Mouse (Mus musculus): ENCODE results near the gene Fam98b.

Fam98b gene

GRCm38 (mm10) chr2:117249255-117250000 is at the start of gene Fam98b:
TSS of gene Fam98b (plus strand) at chr2:117249739.
- DNase-seq (ENCODE audit: low spot score in 2 of 2), result peak; percentile 81 to 91

DNA sequence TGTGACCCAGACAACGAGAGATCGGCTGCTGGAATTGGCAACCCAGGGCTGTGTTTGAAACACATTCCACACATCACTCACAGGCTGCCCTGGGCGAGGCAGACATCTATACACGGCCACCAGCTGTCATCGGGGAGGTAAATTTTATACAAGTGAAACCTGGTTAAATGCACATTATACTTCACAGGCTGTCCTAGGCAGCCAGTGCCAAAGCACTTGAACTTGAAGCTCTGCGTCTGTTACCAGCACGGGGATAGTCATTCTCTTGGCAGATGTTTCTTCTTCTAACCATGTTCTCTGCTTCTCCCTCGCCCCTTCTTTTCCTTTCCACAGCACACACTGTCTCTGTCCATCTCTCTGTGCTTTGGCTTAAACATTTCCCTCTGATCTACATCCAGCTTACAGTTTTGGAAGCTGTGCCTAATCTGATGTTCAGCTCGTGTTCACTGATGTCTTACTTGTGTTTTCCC is 48.6 kb upstream of the Fam98b start:
- DNase-seq (ENCODE audit: low spot score in 2 of 2), result no peak

DNA sequence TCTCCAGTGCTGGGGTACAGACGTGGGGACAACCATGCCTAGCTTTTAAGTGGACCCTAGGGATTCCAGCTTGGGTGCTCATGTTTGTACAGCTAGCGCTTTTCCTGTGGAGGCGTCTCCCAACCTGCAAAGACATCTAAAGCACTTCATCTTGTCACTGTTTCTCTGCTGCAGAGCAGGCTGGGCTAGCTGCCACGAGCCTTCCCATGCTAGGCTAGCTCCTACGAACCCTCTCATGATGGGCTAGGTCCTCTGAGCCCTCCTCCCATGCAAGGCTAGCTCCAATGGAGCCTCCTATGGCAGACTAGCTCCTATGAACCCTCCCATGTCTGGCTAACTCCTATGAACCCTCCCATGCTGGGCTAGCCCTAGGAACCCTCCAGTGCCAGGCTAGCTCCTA is 46.2 kb upstream of the Fam98b start:
- no peak for DNase-seq (ENCODE audit: low spot score in 2 of 2)

DNA sequence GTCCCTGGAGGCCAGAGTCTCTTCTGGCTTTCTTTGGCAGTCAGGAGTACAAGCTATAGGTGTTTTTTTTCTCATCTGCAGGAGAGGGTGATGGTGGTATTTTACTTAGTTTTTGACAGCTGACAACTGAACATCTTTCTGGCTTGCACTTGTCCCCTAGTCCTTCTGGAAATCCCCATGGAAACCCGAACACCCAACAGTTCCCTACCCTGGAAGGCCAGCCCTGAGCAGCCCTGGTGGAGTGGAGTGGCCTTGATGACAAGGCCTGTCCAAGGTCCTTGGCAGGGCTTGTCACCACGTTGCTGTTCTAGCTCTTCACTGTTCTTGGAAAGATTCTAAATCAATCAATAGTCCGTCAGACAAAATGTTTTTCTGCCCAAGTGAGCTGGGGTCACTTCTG is 45.0 kb upstream of the Fam98b start:
- DNase-seq (ENCODE audit: low spot score in 2 of 2), result no peak

DNA sequence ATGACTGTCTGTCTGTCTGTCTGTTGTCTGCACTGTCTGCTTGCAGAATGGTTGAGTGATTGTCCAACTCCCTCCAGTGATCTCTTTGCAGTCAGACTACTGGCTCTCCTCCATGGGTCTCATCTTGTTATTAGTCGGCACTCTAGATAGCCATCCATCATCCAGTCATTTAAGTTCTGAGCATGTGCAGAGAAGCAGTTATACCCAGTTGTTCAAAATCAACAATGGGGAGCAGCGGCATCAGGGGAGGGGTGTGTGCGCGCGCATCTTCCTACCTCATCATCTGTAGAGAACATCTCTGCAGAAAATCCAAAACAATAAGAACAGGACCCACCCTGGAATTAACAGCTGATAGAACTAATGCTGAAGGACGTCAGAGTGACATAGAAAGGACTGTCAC is 44.5 kb upstream of the Fam98b start:
- no peak for DNase-seq (ENCODE audit: low spot score in 2 of 2)

DNA sequence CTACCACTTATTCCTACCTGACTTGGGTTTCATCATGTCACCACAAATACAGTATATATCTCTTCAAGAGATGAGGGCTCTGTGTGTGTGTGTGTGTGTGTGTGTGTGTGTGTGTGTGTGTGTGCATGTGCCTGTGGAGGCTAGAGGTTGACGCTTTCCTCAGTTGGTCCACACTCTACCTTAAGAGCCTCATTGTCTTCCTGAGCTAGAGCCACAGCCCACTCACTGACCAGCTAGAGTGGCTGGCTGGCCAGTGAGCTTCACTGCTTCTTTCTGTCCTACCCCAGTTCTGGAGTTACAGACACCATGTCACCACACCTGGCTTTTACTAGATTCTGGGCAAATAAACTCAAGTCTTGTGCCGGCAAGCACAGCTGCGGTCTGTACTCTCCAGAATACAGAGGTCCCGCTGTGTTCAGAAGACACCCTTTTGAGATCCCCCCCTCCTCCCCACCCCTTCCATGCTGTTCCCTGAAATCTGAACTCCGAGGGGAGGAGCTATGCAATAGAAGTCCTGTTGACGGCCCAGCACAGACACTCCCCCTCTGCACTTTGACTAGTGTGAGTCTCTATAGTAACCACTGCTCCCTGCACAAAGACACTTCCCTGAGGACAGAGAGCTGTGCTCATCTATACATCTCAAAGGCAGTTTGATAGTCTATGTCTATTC is 39.0 kb upstream of the Fam98b start:
- no peak for DNase-seq (ENCODE audit: low spot score in 2 of 2)

DNA sequence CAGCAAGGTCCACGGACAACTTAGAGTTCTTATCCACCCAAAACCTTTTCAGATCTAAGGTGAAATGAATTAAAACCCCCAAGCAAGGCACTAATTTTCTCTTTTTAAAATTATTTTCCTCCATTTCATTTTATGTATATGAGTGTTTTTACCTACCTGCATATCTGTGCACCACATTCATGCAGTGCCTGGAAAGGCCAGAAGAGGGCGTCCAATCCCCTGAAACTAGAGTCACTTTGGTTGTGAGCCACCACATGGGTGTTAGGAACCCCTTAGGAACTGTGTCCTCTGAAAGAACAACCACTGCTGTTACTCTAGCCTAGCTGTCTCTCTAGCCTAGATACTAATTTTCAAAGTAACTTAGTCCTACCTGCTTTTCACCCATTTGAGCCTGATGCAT is 33.4 kb upstream of the Fam98b start:
- DNase-seq (ENCODE audit: low spot score in 2 of 2), result no peak

DNA sequence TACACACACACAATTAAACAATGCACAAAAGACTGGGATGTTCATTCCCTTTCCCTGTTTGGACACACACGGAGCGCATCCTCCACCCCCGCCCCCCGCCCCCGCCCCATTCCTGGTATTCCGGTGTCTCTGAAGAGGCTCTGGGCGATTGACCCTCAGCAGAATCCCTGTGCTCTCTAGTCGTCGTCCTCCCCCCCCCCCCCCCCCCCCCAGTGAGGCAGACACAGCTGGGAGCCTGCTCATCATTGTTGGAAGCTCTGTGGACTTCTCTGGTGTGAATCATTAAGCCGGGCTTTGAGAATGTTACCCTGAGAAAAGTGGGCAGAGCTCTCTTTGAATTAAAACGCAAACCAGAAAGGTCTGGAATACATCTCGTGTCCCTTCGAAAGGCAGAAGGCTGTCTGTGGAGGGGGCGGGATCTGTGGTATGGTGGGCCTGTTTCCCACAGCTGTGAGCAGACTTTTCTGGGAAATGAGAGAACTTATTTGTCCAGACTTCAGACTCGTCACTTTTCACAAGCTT is 31.8 kb upstream of the Fam98b start:
- no peak for DNase-seq (ENCODE audit: low spot score in 2 of 2)

- no peak for DNase-seq (ENCODE audit: low spot score in 2 of 2)
These were observed 30.0 kb upstream of the Fam98b start for GRCm38 (mm10) chr2:117219536-117219935.

GRCm38 (mm10) chr2:117222651-117223050 is 26.9 kb upstream of the Fam98b start:
- no peak for DNase-seq (ENCODE audit: low spot score in 2 of 2)

- no peak for DNase-seq (ENCODE audit: low spot score in 2 of 2)
These were observed 20.9 kb upstream of the Fam98b start for GRCm38 (mm10) chr2:117228601-117229125.

DNA sequence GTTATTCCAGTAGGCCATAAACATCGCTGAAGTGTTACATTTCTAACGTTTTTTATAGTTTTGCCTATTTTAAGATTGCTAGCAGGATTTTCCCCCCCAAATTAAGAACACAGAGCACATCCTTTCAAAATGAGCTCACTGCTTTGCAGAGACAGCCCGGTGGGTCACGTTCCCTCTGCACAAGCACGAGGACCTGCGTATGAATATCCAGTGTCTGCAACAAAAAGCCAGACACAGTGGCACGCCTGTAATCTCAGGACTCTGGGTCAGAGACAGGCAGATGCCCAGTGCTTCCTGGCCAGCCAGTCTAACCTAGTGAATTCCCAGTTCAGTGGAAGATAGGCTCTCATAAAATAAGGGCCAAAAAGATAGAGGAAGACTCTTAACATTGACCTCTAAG is 19.3 kb upstream of the Fam98b start:
- DNase-seq (ENCODE audit: low spot score in 2 of 2), result no peak

GRCm38 (mm10) chr2:117231257-117231656 is 18.3 kb upstream of the Fam98b start:
- DNase-seq (ENCODE audit: low spot score in 2 of 2), result peak; percentile 83 to 89

- DNase-seq (ENCODE audit: low spot score in 2 of 2), result no peak
These were observed 7.6 kb upstream of the Fam98b start for GRCm38 (mm10) chr2:117241953-117242352.

GRCm38 (mm10) chr2:117250001-117250510 is 517 bp downstream of the Fam98b start:
- no peak for DNase-seq (ENCODE audit: low spot score in 2 of 2)

GRCm38 (mm10) chr2:117255415-117255814 is 5.9 kb downstream of the Fam98b start:
- no peak for DNase-seq (ENCODE audit: low spot score in 2 of 2)

DNA sequence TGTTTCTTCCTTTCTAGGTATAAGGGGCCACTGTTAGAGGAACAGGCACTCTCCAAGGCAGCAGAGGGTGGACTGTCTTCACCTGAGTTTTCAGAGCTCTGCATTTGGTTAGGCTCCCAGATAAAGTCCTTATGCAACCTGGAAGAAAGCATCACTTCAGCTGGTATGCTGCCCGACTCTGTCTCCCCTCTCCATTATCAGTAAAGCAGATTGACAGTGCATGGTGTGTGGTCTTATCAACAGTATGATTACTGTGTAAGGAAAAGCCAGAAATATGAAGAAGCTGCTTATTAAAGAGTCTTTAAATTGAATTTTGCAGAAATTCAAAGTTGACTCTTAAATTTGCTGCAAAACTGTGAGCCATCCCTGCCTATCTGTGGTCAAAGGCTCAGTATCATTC is 8.1 kb downstream of the Fam98b start:
- no peak for DNase-seq (ENCODE audit: low spot score in 2 of 2)

DNA sequence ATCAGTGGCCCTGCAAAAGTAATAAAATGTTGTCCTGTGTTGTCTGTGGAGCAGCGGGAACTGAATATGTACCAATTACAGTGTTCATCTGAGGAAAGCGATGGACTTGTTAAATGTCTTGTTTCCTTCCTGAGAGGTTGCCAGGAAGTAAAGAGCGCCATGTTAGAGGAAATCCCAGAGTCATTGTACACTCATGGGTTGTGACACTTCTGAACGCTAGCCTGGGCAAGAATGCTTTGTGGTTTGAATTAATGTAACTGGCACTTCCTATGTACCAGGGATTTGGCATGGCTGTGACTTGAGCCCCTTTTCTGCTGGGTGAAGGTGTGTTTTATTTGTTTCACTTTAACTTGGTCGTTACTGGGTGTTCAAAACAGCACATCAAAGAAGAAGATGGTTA is 12.6 kb downstream of the Fam98b start:
- no peak for DNase-seq (ENCODE audit: low spot score in 2 of 2)

DNA sequence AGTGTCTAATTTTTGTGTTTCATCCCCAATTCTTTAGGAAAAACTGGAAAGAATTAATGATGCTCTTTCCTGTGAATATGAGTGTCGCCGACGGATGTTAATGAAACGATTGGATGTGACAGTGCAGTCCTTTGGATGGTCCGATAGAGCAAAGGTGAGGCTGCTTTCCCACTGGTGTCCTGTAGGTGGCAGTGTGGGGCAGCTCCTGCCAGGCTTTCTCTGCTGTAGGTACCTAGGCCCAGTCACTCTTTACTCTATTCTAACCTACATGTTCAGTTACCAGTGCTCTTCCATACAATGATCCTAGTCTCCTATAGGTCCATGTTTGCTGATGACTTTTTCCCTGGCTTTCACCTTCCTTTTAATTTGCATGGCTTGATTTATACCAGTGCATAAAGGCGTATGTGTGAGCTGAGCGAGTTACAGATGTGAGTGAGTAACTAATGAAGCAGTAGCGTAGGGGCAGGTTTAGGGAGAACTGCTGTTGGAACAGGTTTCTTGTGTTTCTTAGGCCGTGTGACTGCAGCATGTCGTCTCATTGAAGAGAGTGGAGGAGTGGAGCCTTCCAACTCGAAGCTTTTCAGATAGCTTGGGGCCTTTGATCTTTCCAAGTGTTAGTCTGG is 14.4 kb downstream of the Fam98b start:
- peak; percentile 46 to 77 for DNase-seq (ENCODE audit: low spot score in 2 of 2)

DNA sequence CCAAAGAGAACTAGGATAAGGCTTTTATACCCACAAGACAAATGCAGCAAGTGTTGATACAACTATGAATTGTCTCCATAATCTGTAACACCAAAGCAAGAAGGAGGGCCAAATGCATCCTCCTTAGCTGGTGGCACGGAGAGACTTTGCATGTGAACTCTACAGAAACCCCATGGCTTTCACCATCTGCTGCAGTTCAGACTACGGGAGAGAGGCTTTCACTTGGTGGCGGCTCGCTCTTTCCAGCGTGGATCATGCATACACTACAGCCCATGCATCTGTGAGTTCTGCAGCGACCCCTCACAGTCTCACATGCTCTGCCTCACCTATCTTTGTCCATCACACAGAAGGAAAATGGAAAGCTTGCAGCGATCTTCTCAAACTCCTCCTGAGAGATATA is 38.8 kb downstream of the Fam98b start:
- no peak for DNase-seq (ENCODE audit: low spot score in 2 of 2)

GRCm38 (mm10) chr2:117299596-117300448 is 50.3 kb downstream of the Fam98b start:
- DNase-seq (ENCODE audit: low spot score in 2 of 2), result no peak

Measured in cerebellum, postnatal 4 days (tissue).